Mouse (Mus musculus) mature B cell (primary cell): ENCODE results near the gene Trim7.
"Not testable (repeated sequence)": the region's sequence is repeated elsewhere in the genome, so short reads cannot be mapped to it uniquely, and the experiment has no call there.

Experiments used
- in situ Hi-C: fragments of 300-500 bp; cut with MboI; formaldehyde crosslinking; loops from 2 replicates; pipeline ENCODE4 v1.14.3; 2019

The Trim7 gene

DNA sequence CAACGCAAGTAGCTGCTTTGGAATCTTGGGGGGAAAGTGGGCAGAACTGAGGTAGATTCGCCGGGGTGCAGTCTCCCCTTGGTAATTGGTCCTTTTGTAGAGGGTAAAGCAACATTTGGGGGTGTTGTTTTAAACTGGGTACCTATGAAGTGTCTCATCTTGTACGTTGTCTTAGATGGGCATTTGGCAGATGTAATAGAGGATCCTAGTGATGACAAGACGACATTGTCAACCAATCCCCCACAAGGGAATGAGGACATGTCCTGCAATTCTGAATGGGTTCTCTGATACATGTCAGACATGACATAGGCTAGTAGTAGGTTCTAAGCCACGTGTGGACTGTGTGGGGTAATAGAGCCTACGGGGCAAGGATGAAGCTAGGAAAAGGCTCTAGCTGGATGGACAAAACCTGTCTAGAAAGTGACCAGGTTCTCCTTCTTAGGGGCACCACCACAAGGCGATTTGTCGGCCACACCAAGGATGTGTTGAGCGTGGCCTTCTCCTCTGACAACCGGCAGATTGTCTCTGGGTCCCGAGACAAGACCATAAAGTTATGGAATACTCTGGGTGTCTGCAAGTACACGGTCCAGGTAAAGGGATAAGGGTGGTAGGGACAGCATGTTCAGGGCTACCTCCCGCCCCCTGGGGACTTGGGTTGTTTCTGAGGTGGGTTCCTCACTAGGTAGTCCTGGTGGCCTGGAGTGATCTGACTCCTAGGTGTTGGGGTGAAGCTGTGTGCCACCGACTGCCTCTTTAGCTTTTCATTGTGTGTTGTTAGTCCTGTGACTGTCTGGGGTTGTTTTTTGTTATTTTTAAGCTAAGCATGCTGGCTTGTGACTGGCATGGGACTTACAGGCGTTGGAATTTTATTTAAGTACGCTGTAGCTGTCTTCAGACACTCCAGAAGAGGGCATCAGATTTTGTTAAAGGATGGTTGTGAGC is 23.8 kb upstream of the Trim7 start:
- in situ Hi-C loops, result no loop called here

DNA sequence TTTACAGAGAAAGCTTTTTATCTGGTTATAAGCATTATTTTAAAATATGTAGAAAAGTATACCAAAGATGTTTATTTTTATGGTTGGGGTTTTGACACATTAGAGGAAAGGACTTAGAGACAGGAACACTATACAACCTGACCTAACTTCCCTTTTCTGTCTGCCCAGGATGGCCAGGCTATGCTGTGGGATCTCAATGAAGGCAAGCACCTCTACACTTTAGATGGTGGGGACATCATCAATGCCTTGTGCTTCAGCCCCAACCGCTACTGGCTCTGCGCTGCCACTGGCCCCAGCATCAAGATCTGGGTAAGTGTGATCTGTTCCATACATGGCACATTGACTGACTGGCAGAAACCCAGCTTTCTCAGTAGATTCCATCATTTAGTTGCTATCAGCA is 22.0 kb upstream of the Trim7 start:
- in situ Hi-C loops, result no loop called here

DNA sequence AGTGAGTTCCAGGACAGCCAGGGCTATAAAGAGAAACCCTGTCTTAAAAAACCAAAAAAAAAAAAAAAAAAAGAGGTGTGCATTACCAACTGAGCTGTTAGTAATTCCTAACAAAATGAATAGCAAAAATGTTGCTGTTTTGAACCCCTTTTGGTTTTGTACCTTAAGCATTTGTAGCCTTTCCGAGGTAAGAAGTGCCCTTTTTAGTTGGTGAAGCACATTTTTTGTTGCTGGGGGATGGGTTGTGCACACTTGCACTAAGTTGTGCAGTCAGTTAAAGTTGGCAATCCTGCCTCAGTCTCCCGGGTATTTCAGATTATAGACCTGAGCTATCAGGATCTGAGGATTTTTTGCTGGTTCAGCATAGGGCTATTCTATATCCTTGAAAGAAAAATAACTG is 21.0 kb upstream of the Trim7 start:
- in situ Hi-C loops, result no loop called here

DNA sequence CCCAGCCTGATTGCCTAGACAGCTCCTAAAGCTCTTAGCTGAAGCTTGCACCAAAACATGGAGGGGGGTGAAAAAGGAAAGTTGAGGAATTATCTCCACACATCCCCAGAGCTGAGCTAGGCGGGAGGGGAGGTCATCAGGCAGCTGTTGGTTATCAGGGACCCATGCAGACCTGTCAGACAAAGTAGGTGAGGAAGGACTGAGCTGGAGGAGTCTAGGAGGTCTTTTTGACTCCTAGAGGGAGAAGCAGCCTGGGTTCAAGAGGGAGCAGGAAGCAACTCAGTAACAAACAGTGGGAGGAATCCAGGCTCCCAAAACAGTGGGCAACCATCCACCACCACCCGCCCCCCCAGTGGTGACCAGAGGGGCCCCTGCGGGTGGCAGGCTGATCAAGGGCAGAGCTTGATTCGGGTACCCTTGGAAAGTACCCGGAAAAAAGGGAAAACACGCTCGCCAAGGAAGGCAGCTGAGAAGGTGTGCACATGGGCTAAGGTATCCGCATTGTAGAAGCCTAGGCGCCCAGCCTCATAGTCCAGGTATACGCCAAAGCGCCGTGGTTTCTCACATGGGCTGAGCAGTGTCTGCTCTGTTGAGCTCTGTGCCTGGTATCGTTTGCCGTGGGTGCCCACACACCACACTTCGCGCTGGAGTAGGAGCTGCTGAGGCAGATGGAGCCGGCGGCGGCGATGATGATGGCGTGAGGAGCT is 18.9 kb upstream of the Trim7 start:
- in situ Hi-C loops, result no loop called here

DNA sequence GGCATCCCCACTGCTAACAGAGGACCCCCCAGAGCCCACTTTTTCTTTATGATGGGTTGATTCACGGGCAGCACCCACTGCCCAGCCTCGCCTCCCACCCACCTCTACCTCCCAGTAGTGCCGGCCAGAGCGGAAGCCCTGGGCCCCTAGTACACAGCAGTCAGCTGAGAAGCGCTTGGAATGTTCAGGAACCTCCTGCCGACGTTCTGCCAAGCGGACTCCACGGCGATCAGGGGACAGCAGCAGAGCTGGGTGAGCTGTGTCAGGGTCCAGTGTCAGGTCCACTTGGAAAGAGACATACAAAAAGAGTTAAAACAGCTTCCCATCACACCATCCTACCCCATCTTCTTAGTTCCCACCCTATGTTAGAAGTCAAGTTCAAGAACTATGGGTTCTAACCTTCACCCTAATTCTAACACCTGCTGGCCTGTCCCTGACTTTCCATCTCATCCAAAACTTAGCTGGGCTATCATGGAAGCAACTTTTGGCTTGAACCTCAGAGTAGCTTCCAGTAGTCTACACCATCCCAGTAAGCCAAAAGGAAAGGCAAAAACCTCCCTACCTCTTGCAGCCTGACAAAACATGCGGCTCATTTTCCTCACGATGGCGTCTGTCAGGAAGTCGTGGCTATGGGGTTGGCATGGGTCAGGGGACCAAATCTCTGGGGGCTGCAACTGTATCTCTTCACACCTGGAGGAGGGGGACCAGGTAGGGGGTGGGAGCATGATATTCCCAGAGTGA is 18.2 kb upstream of the Trim7 start:
- in situ Hi-C loops, result no loop called here

DNA sequence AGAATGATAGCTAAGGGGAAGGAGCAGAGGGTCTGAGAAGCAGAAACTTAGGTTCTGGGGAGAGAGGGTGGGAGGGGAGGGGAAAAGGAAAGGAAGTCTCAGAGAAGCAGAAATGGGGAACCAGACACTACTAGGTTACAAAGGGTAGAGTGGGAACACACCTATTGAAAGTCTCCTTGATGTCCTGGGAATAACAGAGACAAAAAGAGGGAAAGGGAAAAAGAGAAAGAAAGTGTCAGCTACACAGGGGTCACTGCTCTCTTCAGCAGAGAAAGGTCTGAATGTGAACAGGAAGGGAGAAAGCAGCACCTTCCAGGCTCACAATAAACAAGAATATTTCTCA is 17.7 kb upstream of the Trim7 start:
- in situ Hi-C loops, result no loop called here

DNA sequence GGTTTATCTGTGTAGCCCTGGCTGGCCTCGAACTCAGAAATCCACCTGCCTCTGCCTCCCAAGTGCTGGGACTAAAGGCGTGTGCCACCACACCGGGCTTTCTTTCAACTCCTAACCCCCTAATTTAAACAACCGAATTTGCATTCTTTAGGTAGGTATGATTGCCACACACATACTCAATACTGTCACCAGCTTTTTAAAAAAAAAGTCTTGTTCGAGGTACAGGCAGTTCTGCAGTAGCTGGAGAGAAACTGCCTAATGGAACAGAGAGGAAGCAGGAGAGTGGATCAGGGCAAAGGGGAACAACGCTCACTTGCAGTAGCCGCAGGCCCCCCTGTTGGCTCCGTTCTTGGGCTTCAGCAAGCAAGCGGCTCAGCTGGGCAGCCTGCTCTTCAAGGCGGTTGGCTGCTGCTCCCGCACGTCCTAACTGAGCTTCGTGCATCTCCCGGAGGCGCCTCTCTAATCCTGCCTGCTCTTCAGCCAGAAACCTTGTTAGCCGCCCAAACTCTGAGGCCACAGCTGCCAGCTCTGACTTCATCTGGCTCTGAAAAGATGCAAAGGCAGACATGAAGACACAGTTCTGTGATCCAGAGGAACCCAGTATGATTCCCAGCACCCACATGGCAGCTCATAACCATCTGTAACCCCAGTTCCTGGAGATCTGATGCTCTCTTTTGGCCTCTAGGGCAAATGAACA is 17.1 kb upstream of the Trim7 start:
- in situ Hi-C loops, result no loop called here

DNA sequence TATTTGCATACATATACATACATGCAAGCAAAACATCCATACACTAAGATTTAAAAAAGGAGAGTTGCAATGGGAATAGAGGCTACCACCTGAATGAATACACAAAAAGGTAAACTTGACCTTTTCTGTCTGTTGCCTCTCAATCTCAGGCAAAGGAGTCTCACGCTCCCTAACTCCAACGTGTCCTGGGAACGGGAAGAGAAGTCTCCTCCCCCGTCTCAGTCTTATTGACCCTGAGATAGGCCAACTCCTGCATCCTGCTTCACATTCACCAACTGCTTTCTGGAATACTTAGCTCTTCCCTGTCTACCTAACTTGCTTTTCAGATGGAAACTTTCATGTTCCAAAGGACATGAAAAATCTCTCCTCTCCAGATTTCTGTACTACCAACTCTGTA is 16.5 kb upstream of the Trim7 start:
- in situ Hi-C loops, result no loop called here

DNA sequence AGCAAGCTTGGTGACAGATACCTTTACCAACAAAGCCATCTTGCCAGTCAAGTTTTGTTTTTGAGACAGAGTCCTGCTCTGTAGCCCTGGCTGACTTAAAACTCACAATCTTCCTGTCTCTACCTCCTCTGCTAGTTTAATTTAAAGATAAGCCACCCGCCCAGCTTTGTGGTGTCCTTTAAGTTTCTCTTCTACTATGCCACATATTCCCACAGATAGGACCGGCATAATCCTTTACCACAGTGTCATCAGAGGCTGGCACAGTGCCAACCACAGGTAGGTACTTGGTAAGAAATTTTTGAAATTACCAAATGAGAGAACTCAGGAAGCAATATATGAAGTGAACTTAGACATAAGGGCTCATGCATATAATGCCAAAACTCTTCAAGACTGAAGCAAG is 15.8 kb upstream of the Trim7 start:
- in situ Hi-C loops, result no loop called here

DNA sequence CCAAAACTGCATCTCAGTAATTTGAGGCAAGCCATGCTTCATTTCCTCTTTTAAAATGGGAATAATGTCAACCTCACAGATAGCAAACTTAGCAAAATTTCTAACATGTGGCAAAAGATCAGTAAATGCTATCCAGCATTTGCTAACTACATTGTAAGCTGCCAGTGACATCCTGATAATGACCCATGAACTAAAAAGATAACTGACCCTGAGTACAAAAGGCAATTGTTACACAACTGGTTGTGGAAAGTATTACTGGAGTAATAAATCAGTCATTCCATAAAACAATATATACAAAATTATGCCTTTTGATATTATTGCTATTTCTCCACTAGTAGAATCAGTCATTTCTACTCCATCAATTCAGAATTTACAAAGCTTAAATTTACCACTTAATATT is 12.2 kb upstream of the Trim7 start:
- in situ Hi-C loops, result no loop called here

DNA sequence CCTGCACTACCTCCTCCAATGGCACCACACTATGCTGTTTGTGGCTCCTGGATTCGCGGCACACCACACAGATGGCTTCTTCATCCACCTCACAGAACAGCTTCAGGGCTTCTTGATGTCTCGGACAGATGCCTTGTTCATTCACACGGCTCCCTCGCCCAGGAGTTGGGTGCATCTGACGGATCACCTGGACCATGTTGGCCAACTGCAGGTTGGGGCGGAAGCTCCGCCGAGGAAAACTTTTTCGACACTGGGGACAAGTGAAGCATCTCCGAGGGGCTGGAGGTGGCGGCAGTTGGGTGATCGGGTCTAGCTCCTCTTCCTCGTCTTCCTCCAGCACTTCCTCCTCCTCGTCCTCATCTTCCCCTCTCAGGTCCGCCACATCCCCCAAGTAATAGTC is 10.1 kb upstream of the Trim7 start:
- in situ Hi-C loops, result no loop called here

DNA sequence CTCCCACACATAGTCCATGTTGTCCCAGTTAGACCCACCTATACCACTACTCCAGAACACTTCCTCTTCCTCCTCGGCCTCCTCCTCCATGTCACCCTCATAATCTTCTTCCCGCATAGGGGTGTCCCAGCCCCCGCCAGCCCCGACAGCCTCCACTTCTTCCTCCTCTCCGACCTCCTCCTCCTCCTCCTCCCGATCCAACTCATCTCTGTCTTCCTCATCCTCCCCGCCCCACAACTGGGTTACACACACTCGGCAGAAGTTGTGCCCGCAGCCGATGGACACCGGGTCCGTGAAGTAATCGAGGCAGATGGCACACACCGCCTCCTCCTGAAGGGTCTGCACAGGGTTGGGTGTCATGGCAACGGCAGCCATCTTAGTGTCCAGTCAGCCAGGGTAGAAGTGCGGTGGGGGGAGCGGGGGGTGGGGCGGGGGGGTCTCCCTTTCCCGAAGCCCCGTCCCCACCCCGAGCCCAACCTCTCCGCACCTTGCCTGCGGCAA is 9.6 kb upstream of the Trim7 start:
- in situ Hi-C loops, result no loop called here

DNA sequence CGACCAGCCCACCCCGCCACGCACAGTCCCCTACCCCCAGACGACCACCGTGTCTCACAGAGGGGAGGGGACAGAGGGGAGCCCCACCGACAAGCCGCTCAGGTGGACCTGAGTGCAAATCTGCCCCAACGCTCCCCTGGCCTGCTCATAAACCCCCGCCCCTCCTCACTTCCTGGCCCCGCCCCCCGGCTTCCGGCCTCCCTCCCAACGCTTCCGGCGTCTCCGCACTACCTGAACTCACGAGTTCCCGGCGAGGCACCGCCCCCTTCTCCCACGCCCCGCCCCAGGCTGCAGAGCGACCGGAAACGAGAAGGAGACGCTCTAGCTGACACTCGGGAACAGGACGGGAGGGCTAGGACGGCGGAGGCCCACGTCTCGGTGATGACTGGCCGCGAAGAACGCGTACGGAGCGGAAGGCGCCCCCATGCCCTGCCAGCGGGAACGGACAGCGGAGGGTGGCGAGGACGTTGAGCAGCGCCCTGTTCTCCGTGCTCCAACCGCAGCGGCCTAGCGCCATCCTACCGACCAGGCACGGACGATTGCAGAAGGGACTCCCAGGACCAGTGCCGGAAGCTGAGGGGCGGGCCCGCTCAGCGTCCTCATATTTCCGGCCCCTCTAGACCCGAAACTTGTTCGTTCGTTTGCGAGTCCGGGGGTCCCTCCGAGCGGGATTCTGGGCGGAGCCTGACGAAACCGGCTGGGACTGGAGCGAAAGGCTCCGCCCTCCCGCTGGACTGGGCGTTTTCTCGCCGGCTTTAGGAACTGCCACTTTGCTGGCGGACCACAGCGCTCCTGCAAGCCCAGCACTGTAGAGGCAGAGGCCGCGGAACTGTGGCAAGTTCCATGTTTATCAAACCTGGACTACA is 8.9 kb upstream of the Trim7 start, which contains the start of gene Trim41:
Gene Trim41 (minus strand): TSS at position 554 of the 866 bp plus-strand sequence.
- in situ Hi-C loops, result no loop called here

DNA sequence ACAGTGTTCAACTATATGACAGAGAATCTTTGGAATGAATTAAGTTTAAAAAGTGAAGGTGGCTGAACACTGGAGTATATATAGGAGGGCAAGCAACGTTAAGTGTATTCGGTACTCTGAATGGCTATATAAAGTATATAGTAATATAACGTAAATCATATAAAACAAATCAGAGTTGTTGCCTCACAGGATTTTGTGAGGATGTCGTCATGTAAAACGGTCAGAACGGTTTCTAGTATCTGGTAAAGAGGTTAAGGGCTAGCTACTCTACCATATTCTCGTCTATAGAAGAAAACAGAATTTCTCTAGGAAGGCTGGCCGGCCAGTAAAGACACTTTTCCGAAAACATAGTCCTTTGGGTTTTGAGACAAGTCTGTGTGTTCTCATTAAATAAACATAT is 8.1 kb upstream of the Trim7 start:
- in situ Hi-C loops, result no loop called here

DNA sequence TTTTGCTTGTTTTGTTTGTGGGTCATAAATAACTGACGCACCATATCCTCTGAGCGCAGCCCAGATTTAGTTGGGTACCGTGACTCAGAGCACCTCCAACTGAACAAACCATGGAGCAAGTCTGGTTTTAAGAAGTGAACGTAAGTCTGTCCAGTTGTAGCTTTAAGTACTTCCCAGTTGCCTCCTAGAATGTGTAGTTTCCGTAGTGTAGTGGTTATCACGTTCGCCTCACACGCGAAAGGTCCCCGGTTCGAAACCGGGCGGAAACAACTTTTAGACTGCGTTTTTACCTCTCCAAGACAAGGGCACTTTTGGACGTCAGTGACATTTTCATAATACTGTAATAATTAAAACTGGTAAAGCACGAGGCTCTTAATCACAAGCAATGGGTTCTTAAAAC is 7.6 kb upstream of the Trim7 start:
- in situ Hi-C loops, result no loop called here

DNA sequence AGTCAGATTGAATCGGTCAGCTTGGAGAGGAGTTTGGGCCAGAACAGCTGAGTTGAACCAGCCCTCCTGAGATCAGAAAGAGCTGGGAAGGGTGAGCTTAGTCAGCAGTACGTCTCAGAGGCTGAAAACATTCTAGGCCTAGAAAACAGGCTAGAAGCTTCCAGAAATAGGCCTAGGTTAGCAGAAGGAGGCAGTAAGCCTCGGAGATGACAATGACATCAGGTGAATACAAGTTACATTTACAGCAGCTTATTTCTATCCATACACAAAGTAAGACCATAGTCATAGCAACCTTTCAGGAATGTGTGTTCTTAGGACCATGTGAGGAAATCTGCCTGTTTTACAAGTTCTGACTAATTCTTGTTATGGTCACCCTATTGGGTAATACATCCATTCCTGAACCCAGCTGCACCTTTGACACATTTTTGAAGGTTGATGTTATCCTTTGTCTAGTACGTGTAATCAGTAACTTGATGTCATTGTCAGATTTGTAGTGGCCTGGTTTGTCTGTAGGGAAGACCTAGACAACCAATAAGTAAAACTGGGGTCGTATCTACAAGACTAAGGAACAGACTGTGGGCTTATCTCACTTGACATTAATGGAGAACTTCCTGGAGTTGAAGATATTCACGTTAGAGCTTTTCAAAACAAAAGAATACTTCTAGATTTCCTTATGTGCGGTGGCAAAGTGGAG is 6.2 kb upstream of the Trim7 start:
- in situ Hi-C loops, result no loop called here

DNA sequence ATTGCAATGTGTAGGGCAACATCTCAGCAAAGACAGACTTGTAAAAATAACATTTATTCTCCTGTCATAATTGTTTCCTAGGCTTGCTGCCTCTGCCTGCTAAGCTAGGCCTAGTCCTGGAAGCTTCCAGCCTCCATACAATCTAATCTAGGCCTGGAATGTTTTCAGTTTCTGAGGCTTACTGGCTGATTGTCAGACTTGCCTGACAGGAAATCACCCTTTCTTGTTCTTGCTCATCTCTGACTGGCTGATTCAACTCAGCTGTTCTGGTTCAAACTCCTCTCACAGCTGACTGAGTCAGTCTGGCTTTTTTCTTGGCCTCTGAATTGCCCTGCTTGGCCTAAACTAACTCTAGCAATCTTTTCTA is 5.6 kb upstream of the Trim7 start:
- in situ Hi-C loops, result no loop called here

DNA sequence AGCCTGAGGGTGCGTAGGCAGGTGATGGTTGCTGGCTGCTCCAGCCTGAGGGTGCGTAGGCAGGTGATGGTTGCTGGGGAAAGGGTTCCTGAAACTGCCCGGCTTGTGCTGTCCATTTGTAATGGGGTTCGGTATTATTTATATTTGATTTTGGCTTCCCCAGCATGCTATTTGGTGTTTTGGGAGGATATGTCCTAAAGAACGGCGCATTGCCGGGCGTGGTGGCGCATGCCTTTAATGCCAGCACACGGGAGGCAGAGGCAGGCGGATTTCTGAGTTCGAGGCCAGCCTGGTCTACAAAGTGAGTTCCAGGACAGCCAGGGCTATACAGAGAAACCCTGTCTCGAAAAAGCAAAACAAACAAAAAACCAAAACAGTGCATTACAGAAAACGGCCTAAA is 4.6 kb upstream of the Trim7 start:
- in situ Hi-C loops, result not testable (repeated sequence)

DNA sequence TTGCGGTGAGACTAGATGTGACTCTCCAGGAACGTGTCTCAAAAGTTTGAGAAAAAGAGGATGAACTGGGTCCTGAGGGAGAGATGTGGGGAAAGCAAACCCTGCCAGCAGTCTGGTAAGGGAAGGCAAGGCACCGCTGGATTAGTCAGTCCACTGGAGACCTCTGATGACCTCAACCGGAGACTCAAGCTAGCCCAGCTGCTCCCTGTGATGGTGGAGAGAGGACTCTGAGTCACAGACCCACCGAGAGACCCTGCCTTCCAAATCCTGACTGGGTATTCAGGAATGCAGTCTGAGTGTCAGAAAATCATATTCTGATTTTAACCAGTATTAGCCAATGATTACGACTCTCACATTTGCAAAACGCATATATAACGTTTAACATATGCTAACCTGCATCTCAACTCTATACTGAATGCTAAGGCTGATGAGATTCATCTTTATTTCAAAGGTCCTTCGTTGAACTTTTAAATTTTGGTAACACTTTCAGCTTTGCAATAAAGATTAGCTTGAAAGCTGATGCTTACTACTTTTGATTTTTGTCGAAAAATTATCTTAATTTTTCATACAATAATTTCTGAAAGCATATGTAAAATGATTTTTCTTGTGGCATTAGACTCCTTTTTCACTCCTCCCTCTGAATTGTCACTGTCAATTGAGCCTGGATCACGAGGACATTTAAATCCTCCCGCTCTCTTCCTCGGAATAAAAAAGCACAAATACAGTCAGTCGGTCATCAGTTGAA is 3.0 kb upstream of the Trim7 start:
- in situ Hi-C loops, result no loop called here

DNA sequence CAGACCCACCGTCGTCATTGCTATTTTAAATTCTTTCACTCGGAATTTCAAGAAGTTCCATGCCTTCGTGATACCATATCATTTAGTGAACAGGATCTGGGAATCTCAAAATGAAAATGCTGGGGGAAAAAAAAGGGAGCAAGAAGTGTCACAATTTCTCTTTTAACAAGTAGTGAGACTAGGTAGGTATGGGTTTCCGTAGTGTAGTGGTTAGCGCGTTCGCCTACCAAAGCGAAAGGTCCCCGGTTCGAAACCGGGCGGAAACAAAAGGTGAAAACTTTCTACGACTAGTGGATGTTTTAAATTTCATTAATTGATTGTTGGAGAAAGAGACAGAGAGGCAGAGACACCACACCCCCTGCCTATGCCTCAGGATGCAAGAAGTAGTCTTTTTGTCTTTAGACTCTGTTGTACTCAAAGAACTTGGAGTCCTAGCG is 2.4 kb upstream of the Trim7 start:
- in situ Hi-C loops, result no loop called here
